Mouse (Mus musculus) adrenal gland, adult 2 months (tissue): Measurements from ENCODE around the gene Zbtb6. TPM values are rescaled to one million over a fixed set of nuclear protein-coding genes. Genes with fewer than 3 reads are reported as not detected.

Experiments
- DNase-seq: peaks from one replicate; pipeline ENCODE4 v3.0.0; 2021
- long read RNA-seq: library from polyadenylated mRNA; stranded (forward); transcript quantifications from one replicate; pipeline ENCODE4 v2.0.0, GENCODE M21; 2021
- polyA plus RNA-seq: library from polyadenylated mRNA; depleted of rRNA; stranded (reverse); fragments of >200 nt; gene quantifications from 2 replicates; pipeline ENCODE4 v1.2.3, GENCODE M21; 2012; rRNA removed
- total RNA-seq, 2 experiments: library from RNA; stranded (reverse); gene quantifications; 2 replicates each; pipeline ENCODE4 v1.2.3; 2021

The Zbtb6 gene
- total RNA-seq (10 to 100 TPM; 14.3 to 15.3 TPM), polyA plus RNA-seq (0.64 and 1.00 TPM in 2 replicates)
- long read RNA-seq, partial matches to known transcripts = 0 of 2 reads
- long read RNA-seq, other reads (novel, unspliced or antisense) = 2 of 2 reads

DNA sequence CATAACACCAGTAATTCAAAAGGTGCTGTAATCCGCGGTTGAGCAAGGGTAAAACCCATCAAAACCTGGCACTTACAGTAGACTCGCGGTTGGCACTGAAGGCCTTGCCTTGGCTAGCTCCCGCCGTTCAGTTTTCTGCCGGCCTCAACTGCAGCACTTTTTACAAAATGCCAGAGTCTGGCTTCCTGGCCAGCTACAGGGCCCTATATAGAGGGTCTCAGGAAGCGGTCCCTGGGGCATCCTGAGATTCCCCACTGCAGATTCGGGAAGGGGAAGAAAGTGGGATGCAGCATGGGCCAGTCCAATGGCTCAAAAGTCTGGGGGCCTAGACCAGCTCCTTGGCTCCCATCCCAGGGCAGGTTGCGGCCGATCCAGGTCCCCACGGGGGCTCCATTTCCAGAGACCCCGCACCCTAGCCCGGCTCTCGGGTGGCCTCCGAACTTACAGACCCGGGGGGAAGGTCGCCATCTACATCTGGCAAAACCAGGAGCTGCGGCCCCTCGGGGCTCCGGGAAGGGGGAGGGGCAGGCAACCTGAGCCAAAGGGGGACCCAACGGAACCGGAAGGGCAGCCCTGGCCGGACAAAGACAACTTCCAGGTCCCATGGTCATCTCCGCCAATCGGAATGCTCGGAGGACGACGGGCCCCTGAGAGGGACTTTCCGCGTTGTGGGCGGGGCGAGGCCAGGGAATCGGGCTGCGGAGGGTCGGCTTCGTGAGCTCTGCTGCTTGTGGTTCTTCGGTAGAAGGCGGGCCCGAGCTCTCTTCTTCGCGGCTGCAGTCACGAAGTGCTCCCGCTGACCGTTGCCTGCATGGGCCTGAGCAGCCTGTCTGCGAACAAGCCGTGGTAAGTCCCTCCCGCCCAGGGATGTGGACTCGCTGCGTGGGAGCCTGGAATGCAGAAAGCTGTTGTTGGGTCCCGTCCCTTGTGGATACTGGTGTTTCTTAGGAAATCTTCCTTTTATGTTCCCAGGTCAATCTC, at the start of gene Zbtb6, which contains the start of the genes Zbtb26 and Rabgap1:
Zbtb6 (minus strand) TSS at position 561 of the 981 bp plus-strand sequence.
Zbtb26 (minus strand) TSS at position 525 of the 981 bp plus-strand sequence.
Rabgap1 (plus strand) TSS at position 669 of the 981 bp plus-strand sequence.
- peak; percentile 98 for DNase-seq

DNA sequence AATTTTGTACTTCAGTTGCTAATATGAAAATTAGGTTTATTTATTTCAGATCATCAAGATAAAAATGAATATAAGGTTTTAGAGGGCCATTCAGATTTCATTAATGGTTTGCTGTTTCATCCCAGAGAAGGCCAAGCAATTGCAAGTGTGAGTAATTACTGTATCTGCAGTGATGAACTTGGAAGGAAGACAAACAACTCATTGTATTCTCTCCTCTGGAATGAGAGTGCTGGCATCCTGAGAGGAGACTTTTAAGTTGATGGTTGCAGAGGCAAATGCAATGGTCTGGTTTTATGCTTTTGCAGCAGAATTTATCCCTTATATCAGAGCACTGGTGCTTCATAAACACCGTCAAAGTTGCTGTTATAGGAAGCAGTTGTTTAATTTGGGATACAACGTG, 46.0 kb upstream of the Zbtb6 start:
- DNase-seq = no peak

DNA sequence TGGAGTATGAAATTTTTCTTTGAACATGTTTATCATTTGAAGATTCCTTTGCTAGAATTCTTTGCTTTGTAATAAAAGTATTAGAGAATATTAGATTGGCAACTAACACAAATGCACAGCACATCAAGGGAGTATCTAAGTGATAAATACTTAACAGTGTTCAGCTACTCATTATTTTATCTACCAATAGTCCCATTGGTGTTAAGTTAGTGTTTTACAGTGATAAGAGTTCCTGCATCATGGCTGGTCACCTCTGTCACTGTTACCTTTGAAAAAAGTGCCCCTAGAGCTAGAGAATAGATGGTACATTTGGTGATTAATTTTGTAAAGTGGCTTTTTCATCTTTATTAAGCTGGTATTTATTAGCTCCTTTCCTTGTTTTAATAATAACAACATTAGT, 43.4 kb upstream of the Zbtb6 start:
- no peak for DNase-seq

DNA sequence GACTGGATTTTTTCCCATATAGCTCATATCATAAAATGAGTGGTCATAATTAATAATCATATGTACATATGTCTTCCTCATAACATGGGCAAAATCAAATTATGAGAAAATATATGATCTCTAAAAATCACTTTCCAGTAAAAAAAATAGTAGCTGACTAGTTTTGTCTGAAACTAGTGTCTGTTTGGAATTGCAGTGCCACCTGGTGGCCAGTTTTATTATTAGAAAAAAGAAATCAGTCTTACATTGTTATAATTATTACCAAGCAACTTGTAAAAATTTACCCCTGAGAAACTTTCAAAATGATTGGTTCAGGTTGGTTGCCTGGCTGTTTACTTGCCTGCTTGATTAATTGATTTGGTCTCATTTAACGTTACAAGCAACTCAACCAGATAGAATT, 42.4 kb upstream of the Zbtb6 start:
- peak; percentile 11 for DNase-seq

DNA sequence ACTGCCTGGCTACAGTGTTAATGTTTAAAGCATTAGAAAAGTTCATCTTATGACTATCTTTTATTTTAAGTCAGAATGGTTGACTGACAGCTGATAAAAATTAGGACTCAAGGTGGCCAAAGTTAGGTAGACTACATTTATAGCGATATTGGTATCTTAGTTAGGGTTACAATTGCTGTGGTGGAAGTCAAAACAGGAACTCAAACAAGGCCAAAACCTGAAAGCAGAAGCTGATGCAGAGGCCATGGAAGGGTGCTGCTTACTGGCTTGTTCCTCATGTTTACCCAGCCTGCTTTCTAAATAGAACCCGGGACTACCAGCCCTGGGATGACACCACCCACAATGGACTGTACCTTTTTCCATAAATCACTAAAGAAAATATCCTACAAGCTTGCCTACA, 41.2 kb upstream of the Zbtb6 start:
- no peak for DNase-seq

DNA sequence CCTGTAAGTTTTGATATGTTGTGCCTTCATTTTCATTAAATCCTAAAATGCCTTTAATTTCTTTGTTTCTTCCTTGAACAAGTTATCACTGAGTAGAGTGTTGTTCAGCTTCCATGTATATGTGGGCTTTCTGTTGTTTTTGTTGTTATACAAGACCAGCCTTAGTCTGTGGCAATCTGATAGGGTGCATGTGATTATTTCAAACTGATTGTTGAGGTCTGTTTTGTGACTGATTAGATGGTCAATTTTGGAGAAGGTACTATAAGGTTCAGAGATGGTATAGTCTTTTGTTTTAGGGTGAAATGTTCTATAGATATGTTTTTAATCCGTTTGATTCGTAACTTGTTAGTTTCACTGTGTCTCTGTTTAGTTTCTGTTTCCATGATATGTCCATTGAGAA, 37.1 kb upstream of the Zbtb6 start:
- DNase-seq = no peak

DNA sequence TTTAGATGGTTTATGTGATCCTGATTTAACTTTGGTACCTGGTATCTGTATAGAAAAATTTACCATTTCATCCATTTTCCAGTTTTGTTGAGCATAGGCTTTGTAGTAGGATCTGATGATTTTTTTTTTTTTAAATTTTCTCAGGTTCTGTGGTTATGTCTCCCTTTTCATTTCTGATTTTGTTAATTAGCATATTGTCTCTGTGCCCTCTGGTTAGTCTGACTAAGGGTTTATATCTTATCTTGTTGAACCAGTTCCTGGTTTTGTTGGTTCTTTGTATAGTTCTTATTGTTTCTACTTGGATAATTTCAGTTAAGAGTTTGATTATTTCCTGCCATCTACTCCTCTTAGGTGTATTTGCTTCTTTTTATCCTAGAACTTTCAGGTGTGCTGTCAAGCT, 36.6 kb upstream of the Zbtb6 start:
- no peak for DNase-seq

DNA sequence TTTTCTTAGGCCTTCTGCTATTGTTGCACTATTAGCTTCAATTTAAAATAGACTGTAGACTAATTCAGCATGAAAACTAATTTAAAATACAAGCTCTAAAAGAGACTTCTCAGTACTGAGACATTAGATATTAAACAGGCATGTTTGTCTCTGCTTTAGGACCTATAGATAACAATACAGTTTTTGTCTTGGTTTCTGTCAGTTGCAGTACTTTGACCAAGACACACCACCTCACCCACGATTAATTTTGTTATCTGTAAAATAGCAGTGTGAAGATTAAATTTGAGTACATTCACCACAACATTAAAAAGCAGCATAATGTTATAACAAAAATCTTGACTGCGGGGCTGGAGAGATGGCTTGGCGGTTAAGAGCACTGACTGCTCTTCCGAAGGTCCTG, 23.3 kb upstream of the Zbtb6 start:
- no peak for DNase-seq

DNA sequence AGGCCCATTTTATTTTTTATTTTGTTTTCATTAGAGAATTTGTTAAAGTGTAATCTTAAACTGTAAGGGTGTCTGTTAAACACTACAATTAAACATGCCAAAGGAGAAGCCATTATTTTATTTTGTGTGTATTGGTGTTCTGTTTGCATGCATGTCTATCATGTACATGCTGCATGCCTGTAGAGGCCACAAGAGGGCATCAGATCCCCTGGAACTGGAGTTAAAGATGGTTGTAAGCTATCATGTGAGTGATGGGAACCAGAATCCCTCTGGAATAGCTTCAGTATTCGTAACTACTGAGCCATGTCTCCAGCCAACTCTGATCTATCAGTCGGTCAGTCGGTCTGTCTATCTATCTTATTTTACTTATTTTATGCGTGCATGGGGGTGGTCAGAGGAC, 17.7 kb upstream of the Zbtb6 start:
- DNase-seq = no peak

DNA sequence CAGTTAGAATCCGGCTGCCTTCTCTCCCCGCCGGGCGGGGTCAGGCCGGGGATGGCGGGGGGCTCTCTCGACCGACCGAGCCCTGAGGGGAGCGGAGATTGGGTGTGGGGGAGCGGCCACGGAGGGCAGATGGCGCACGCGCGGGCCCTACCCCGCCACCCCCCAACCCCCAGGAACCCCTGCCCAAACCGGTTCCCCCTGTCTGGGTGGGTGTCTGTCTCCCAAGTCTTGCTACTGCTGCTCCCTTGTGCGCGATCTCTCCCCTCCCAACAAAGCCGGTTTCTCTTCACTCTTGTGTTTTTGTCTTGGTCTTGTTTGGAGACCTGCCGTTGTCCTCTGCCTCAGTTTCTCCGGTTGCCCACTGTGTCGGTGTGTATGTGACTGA, 9.4 kb upstream of the Zbtb6 start:
- DNase-seq = no peak

DNA sequence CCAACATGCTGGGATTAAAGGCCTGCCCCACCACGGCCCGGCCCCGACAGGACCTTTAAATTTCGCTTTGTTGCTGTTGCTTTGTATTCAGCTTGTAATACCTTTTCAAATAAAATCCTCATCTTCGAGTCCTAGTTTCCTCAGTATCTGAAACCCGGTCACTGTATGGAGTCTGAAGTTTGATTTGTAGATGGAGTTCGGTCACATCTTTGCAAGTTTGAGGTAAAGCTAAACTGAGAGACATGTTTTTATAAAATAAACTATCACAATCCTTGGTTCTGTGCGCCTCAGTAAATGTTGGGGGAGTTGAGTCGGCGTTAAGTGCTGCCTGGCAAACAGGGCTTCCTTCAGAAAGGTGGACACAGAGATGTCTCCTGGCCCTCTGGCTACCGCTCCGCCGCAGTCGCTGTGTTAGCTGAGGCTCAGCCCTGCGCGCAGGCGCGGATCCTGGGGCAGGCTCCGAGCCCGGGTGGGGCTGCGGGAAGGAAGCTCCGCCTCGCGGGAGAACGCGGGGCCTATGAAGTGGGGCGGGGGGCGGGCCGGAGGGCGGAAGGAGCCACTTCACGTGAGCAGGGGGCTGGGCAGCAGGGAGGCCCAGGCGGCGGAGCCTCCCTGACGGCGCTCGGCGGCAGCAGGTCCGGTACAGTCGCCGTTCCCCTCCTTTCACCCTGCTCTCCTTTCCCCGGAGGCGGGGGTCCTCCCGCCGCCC, 8.8 kb upstream of the Zbtb6 start:
- peak; percentile 97 for DNase-seq

DNA sequence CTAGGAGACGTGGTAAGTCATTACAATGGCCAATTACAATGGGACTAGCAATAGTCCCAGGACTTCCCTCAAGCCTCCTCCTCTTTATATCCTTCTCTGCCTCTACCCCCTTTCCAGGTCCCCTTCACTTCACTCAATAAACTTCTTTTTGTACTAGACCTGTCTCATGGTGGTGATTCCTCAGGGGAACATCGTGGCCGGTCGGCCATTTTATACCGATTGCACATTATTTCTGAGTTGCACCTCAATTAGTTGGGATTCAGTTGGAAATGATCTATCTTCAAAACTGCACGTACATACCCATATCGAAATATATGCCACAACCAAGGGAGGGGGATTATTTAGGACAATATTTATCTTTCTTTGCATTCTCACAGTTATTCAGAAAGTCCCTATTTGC, 11.4 kb downstream of the Zbtb6 start:
- no peak for DNase-seq

DNA sequence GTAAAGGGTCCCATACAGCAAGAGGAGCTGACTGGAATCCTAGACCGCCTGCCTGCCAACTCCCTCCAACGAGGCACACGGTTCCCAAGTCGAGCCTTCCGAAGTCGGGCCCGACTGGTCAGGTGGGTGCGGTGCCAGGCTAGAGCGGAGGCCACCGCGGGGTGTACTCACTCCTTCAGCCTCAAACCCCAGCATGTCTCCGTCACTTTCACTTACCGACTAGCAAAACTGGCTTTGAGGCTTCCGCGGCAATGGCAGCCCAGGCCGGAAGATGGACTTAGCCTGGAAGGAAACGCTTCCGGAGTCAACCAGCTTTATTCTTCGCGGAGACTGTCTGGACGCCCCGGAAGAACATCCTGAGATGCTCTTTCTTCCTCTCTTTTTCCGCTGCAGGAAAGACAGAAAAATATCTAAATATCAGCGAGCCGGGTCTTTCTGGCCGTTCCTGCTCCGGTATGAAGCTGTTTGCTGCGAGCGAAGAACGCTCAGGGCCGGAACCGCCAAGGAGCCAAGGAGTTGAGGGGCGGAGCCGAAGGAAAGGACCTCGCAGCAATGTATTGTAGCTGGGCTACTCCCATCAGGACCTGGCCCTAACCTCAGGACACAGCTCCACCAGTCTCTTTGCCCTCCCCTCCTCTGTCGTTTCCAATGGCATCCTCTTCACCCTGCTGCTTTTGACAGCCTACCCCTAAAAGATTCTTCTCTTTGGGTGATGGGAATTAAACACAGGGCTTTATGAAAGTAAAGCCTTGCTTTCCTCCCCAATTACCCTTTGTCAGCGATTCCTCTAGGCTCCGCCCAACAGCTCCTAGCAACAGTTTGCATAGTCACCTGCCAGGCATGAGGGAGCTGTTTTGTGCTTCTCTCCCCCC, 12.1 kb downstream of the Zbtb6 start:
- peak; percentile 88 for DNase-seq

DNA sequence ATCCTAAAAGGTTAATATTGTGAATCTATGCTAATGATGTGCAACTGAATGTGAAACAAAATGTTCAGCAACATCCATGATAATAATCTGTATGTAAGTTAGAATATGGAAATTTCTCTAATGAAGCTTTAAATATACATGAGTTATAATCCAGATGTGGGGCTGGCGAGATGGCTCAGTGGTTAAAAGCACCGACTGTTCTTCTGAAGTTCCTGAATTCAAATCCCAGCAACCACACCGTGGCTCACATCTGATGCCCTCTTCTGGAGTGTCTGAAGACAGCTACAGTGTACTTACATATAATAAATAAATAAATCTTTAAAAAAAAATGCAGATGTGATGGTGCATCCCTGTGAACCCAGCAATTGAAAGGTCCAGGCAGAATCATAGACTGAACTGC, 19.3 kb downstream of the Zbtb6 start:
- DNase-seq = no peak

DNA sequence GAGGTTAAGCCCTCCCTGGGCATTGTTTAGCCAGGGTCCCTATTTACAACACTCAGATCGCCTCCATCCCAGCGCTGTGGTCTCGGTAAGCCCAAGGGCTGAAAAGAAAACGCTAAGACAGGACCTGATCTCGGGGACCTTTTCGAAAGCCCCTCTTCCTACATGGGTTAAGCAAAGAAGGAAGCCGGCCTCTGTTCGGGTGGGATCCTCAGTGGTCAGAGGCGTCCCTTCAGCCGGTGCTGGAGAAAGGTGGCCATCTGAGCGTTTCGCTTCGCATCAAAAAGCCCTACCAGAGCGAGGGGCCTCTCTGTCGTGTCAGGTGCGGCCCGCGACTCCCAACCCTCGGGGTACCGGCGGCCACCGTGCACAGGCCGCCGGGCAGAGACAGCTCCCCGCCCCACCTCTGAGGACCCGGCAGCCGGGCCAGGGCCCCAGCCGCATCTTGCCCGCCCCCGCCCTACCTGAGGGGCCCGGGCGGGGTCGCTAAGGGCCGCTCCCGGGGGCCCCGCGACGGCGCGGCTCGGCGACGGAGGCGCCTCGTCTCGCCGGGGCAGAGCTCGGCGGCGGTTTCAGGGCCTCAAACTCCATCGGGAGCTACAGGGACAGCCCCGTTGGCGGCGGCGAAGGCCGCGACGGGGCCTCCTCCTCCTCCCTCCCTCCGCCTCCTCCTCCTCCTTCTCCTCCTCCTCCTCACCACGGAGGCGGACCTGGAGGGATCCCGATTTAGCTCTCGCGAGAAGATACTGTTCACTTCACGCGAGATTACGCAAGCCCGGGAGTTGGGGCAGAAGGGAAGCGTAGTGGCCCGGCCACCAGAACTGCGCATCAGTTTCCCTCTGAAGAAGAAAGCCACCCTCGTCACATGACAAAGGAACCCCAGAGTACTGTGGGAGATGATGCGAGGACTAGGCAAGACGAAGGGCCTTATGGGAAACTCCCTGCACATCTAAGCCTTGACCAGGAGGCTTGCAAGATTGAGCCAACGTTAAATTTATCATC, 20.4 kb downstream of the Zbtb6 start, which contains the start of gene Rc3h2:
Rc3h2 (minus strand) TSS at position 598 of the 999 bp plus-strand sequence.
- peak; percentile 97 for DNase-seq

DNA sequence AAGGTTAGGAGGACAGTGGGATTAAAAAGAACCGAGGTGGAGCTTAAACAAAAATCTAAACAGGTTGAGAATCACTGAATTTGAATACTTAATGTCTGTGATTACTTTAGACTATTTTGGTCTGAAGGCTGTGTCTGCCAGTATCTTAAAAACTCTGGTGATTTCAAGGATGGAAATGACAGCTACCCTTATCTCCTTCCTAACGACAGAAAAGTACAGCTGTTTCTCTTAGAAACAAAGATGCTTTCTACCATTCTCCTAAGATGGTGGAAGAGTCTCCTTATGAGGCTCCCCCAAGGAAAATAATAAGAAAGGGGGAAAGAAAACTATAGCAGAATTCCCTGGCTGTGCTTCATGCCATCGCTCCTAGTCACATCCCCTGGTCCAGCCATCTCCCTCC, 21.1 kb downstream of the Zbtb6 start:
- no peak for DNase-seq

DNA sequence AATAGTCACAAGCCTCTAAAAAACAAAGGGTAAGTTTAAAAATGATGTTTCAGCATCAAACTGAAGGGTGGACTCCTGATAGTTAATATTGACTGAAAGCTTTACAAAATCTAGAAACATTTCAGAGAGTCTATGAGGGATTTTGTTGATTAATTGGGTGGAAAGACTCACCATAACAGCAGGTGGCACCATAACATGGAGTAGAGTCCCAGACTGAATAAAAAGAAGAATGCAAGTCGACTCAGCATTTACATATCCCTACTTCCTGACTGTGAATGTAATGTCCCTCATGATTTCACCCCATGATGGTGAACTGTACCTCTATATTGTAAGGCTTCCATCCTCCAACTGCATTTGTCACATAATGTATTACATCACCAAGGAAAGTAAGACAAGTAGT, 47.4 kb downstream of the Zbtb6 start:
- no peak for DNase-seq

DNA sequence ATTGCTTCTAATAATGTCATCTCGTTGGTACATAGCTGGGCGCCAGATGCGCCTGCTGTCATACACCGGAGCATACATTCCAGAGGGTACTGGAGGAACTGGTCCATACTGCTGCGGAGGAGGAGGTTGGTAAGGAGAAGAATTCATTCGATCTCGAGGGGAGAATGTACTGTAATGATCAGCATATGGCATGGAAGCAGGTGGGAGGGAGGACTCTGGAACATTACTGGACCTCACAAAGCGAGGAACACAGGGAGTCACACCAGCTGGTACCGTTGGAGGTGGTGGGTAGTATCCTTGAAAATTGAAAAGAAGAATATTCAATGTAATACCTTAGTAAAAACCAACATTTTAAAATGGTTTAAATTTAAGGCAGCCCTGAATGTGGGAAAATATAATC, 60.0 kb downstream of the Zbtb6 start:
- no peak for DNase-seq

DNA sequence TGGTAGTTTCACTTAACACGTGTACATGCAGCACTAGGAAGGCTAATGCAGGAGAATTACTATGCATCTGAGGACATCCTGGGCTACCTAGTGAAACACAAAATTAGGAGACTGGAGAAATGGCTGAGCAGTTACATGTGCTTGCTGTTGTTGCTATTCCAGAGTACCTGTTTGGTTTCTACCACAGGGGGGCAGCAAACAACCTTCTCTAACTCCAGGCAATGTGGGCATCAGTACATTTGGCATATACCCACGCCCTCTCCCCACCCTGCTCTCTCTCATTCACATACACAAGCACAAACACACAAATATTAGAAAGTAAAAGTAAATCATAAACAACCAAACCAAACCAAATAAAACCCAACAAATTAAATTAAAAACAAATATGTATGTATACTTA, 62.8 kb downstream of the Zbtb6 start:
- peak; percentile 57 for DNase-seq

DNA sequence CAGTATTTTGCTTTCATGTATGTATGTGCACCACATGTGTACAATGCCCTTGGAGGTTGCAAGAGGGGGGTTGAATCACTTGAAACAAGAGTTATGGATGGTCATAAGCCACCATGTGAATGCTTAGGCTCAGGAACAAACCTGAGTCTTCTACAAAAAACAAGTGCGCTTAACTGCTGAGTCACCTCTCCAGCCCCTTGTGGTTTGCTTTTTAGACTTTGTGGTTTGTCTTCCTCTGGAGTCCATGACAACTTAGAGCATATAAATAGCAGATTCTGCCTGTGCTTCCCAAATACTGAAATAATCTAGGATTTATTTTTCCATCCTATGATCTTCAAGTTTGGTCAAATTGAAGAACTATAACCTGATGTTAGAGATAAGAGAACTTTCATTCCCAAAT, 67.0 kb downstream of the Zbtb6 start:
- DNase-seq = no peak
